In genomic region chr10:75763682-75764518, GRCm38 (mm10) we compare ENCODE assay signal across 7 mouse cellular contexts. TPM values are rescaled to one million over a fixed set of nuclear protein-coding genes. Genes with fewer than 3 reads are reported as not detected.
A peak's percentile ranks its signal among the peaks of the same experiment; 100 is the strongest.
DNase-seq lines count a peak whose midpoint lies in the region; ATAC-seq lines count a peak whose summit lies in the region.

TSS of gene Cabin1 (minus strand) at chr10:75764341.

- peak; percentile 99 for ATAC-seq in intestine, embryonic 16.5 days
- peak; percentile 99 for ATAC-seq in midbrain, embryonic 11.5 days (ENCODE audit: low FRiP score)

- under 1% methylated on average over 61 of the region's 61 CpGs for WGBS in intestine, embryonic 16.5 days
- WGBS in midbrain, embryonic 11.5 days, result under 1% methylated on average over 61 of the region's 61 CpGs

- H3K9ac ChIP-seq in intestine, embryonic 16.5 days (ENCODE audit: low read depth, low read length), result peak within 1 kb of the TSS; percentile 83
- peak within 1 kb of the TSS; percentile 72 for H3K9ac ChIP-seq in midbrain, embryonic 11.5 days (ENCODE audit: low read length)

- no peaks in the 10 kb centered on the region for H3K9me3 ChIP-seq in intestine, embryonic 16.5 days (ENCODE audit: control insufficient read depth, low read length)
- no peaks in the 10 kb centered on the region; the same call in 1 of the 2 replicates for H3K9me3 ChIP-seq in midbrain, embryonic 11.5 days (ENCODE audit: control insufficient read depth, low read length)

- H3K4me2 ChIP-seq in intestine, embryonic 16.5 days (ENCODE audit: low read depth, low read length), result peak within 1 kb of the TSS; percentile 72
- H3K4me2 ChIP-seq in midbrain, embryonic 11.5 days, result peak within 1 kb of the TSS; percentile 89

- H3K27ac ChIP-seq in intestine, embryonic 16.5 days (ENCODE audit: low read length), result peak within 1 kb of the TSS; percentile 75
- H3K27ac ChIP-seq in midbrain, embryonic 11.5 days (ENCODE audit: low read depth, low read length), result peak within 1 kb of the TSS; percentile 25; the same call in 1 of the 2 replicates

- H3K4me1 ChIP-seq in intestine, embryonic 16.5 days (ENCODE audit: control insufficient read depth, insufficient read depth, low read length), result peaks cover 10% of the 10 kb centered on the region
- peaks cover 12% of the 10 kb centered on the region for H3K4me1 ChIP-seq in midbrain, embryonic 11.5 days (ENCODE audit: control insufficient read depth, insufficient read depth, low read length)

- peak within 1 kb of the TSS; percentile 94 for H3K4me3 ChIP-seq in intestine, embryonic 16.5 days (ENCODE audit: low read length)
- peak within 1 kb of the TSS; percentile 72 for H3K4me3 ChIP-seq in midbrain, embryonic 11.5 days (ENCODE audit: low read depth, low read length)

- H3K27me3 ChIP-seq in intestine, embryonic 16.5 days (replicated peaks; ENCODE audit: control insufficient read depth, insufficient read depth, low read length), result no peaks in the 10 kb centered on the region
- H3K27me3 ChIP-seq in midbrain, embryonic 11.5 days (ENCODE audit: control insufficient read depth, insufficient read depth, low read length), result no peaks in the 10 kb centered on the region

- no peaks in the 10 kb centered on the region; the same call in 1 of the 2 replicates for H3K36me3 ChIP-seq in intestine, embryonic 16.5 days (ENCODE audit: control insufficient read depth, insufficient read depth, low read length)
- H3K36me3 ChIP-seq in midbrain, embryonic 11.5 days (ENCODE audit: control insufficient read depth, insufficient read depth, low read length), result 0 out of 2 replicates have a peak, but pooled peaks cover 2% of the 10 kb centered on the region

- intact Hi-C loops in left cerebral cortex, postnatal 36 days (cut with DNase I), result loop anchor here (2.0 to 5.0 kb wide), 2 partner anchors 73 to 88 kb away; partner anchors contain the start of gene Gstt2

- peak; percentile 97 for DNase-seq in adrenal gland, adult 8-10 months
- DNase-seq in embryo, embryonic 9.5 days (ENCODE audit: extremely low spot score), result peak; percentile 96
- DNase-seq in gastrocnemius, postnatal 4 days (ENCODE audit: low spot score in 2 of 2), result peak; percentile 86 to 95
- peak; percentile 95 to 98 for DNase-seq in left cerebral cortex, postnatal 36 days (ENCODE audit: low spot score in 2 of 2)
- DNase-seq in midbrain, embryonic 11.5 days (ENCODE audit: low spot score, missing footprints), result peak; percentile 100
- peak; percentile 98 for DNase-seq in skeletal muscle tissue, adult 2 months (ENCODE audit: low read depth, low spot score)

RNA-seq across cellular contexts. Expression of gene Cabin1, which starts in this region (rescaled TPM):
- 10 to 100 TPM; 35.7 to 69.0 (median 43.8) TPM for total RNA-seq in adrenal gland, adult 8-10 months (2022)
- total RNA-seq in gastrocnemius, postnatal 4 days (2021), result 10 to 100 TPM; 29.1 to 30.4 TPM
- polyA plus RNA-seq in intestine, embryonic 16.5 days (2015; fragmentation: Nextera tagmentation; extraction: Ambion mirVana), result 26.4 and 27.1 TPM in 2 replicates
- 10 to 100 TPM; 66.4 to 85.5 TPM for total RNA-seq in left cerebral cortex, postnatal 36 days (2021)
- polyA plus RNA-seq in midbrain, embryonic 11.5 days (2014; fragmentation: Nextera tagmentation; extraction: Ambion mirVana), result 28.7 and 31.6 TPM in 2 replicates

Comparison
In these comparisons a context has a peak if more than half of its experiments do, and no peak if none do; other contexts are left out.
1. Peak in every context shown above with its lines: DNase-seq, ATAC-seq, H3K4me3 ChIP-seq and H3K27ac ChIP-seq.